Comparison of ENCODE assay signal across 14 mouse cellular contexts in genomic region chr2:163187552-163187951, GRCm38 (mm10). TPM values are rescaled to one million over a fixed set of nuclear protein-coding genes. Genes with fewer than 3 reads are reported as not detected.
DNase-seq lines count a peak whose midpoint lies in the region; ATAC-seq and TF ChIP-seq lines count a peak whose summit lies in the region.
"Had no signal": no experiment of that assay in that cellular context is flagged by ENCODE, and none has a peak within 500 bp of the region (broad histone marks: within the 10 kb centered on the region; RNA-seq: fewer than 3 reads in every experiment).

No protein-coding gene starts in this region.

- intact Hi-C loops in left cerebral cortex, postnatal 14 days (cut with DNase I) = no loop called here

- TF ChIP-seq CTCF in lung, adult 2 months (IDR thresholded peaks at IDR 0.05; ENCODE audit: insufficient read depth, low read length) = no peak

- ATAC-seq in forebrain, embryonic 12.5 days (ENCODE audit: low FRiP score) = no peak
- ATAC-seq in forebrain, embryonic 11.5 days (replicated peaks; ENCODE audit: low FRiP score) = no peak
- ATAC-seq: intestine, embryonic 15.5 days had no signal

- H3K4me2 ChIP-seq in forebrain, embryonic 12.5 days = no peak overlapping the region
- no peak overlapping the region for H3K4me2 ChIP-seq in forebrain, embryonic 11.5 days (ENCODE audit: low read depth, low read length, severe bottlenecking)
- H3K4me2 ChIP-seq: embryonic facial prominence, embryonic 12.5 days; intestine, embryonic 15.5 days; midbrain, embryonic 12.5 days had no signal

- H3K4me3 ChIP-seq in forebrain, embryonic 10.5 days = no peak overlapping the region
- no peak overlapping the region for H3K4me3 ChIP-seq in forebrain, embryonic 12.5 days (replicated peaks)
- H3K4me3 ChIP-seq in forebrain, embryonic 11.5 days (ENCODE audit: low read depth, low read length) = no peak overlapping the region
- H3K4me3 ChIP-seq in lung, adult 2 months (replicated peaks; ENCODE audit: extremely low read depth, low read depth, low read length) = no peak overlapping the region
- H3K4me3 ChIP-seq: embryonic facial prominence, embryonic 12.5 days; intestine, embryonic 15.5 days; midbrain, embryonic 12.5 days had no signal

- no peaks in the 10 kb centered on the region for H3K9me3 ChIP-seq in forebrain, embryonic 10.5 days
- no peaks in the 10 kb centered on the region for H3K9me3 ChIP-seq in forebrain, embryonic 12.5 days
- H3K9me3 ChIP-seq in forebrain, embryonic 11.5 days (ENCODE audit: control insufficient read depth, low read length) = no peaks in the 10 kb centered on the region
- H3K9me3 ChIP-seq: embryonic facial prominence, embryonic 12.5 days; intestine, embryonic 15.5 days; midbrain, embryonic 12.5 days had no signal

- no peak for DNase-seq in forebrain, embryonic 10.5 days (ENCODE audit: extremely low spot score, low spot score)
- peak; percentile 46 to 52 for DNase-seq in left cerebral cortex, postnatal 14 days (ENCODE audit: low spot score in 2 of 2)
- DNase-seq in left cerebral cortex, adult 11 months (ENCODE audit: low spot score) = no peak
- DNase-seq in forebrain, embryonic 11.5 days (ENCODE audit: low spot score) = peak; percentile 33
- peak; percentile 18 to 37 for DNase-seq in layer of hippocampus, postnatal 36 days
- no peak for DNase-seq in lung, postnatal 36 days
- no peak for DNase-seq in lung, adult 2 months
- DNase-seq: cerebellum, adult 9-10 months; heart, postnatal 14 days had no signal

- H3K4me1 ChIP-seq in forebrain, embryonic 10.5 days = peaks cover 54% of the 10 kb centered on the region
- peaks cover 26% of the 10 kb centered on the region for H3K4me1 ChIP-seq in forebrain, embryonic 12.5 days
- peaks cover 15% of the 10 kb centered on the region for H3K4me1 ChIP-seq in forebrain, embryonic 11.5 days (replicated peaks; ENCODE audit: control insufficient read depth, insufficient read depth, low read length)
- H3K4me1 ChIP-seq in lung, adult 2 months (ENCODE audit: control insufficient read depth, insufficient read depth, low read length) = no peaks in the 10 kb centered on the region
- H3K4me1 ChIP-seq: intestine, embryonic 15.5 days had no signal

- no peak for TF ChIP-seq POLR2A in lung, adult 2 months (IDR thresholded peaks at IDR 0.05; ENCODE audit: borderline replicate concordance, extremely low read depth, low read depth, low read length)

- WGBS in forebrain, embryonic 10.5 days = 76% methylated on average over 11 of the region's 11 CpGs
- WGBS in forebrain, embryonic 12.5 days = 64% methylated on average over 11 of the region's 11 CpGs
- WGBS in forebrain, embryonic 11.5 days = 64% methylated on average over 11 of the region's 11 CpGs
- WGBS in lung, adult 2 months = 80% methylated on average over 11 of the region's 11 CpGs

- H3K36me3 ChIP-seq in forebrain, embryonic 10.5 days (replicated peaks) = no peaks in the 10 kb centered on the region
- no peaks in the 10 kb centered on the region for H3K36me3 ChIP-seq in forebrain, embryonic 12.5 days (replicated peaks)
- H3K36me3 ChIP-seq in forebrain, embryonic 11.5 days (ENCODE audit: control insufficient read depth, insufficient read depth, low read length) = no peaks in the 10 kb centered on the region
- H3K36me3 ChIP-seq: embryonic facial prominence, embryonic 12.5 days; intestine, embryonic 15.5 days; midbrain, embryonic 12.5 days had no signal

- peak overlapping the region; percentile 21 for H3K27ac ChIP-seq in forebrain, embryonic 10.5 days
- H3K27ac ChIP-seq in forebrain, embryonic 12.5 days = no peak overlapping the region
- H3K27ac ChIP-seq in forebrain, embryonic 11.5 days (ENCODE audit: low read depth, low read length) = no peak overlapping the region
- H3K27ac ChIP-seq: embryonic facial prominence, embryonic 12.5 days; intestine, embryonic 15.5 days; kidney, postnatal 0 days; midbrain, embryonic 12.5 days had no signal

- H3K9ac ChIP-seq in forebrain, embryonic 12.5 days = no peak overlapping the region
- H3K9ac ChIP-seq in forebrain, embryonic 11.5 days (ENCODE audit: low read length) = no peak overlapping the region
- H3K9ac ChIP-seq: embryonic facial prominence, embryonic 12.5 days; intestine, embryonic 15.5 days; midbrain, embryonic 12.5 days had no signal

- no peaks in the 10 kb centered on the region; the same call in 1 of the 2 replicates for H3K27me3 ChIP-seq in forebrain, embryonic 10.5 days (ENCODE audit: poor library complexity, severe bottlenecking)
- H3K27me3 ChIP-seq in forebrain, embryonic 12.5 days = no peaks in the 10 kb centered on the region
- no peaks in the 10 kb centered on the region for H3K27me3 ChIP-seq in forebrain, embryonic 11.5 days (ENCODE audit: control insufficient read depth, insufficient read depth, low read length)
- H3K27me3 ChIP-seq: embryonic facial prominence, embryonic 12.5 days; intestine, embryonic 15.5 days had no signal

RNA-seq across cellular contexts. Expression of gene Tox2, which starts 15.4 kb away (rescaled TPM):
- polyA plus RNA-seq in forebrain, embryonic 10.5 days (2016; fragmentation: Nextera tagmentation; extraction: Ambion mirVana) = 26.6 and 37.1 TPM in 2 replicates
- polyA plus RNA-seq in forebrain, embryonic 12.5 days (2016; fragmentation: Nextera tagmentation; extraction: Ambion mirVana) = 27.2 and 31.6 TPM in 2 replicates
- 10 to 100 TPM; 22.0 to 27.4 TPM for total RNA-seq in left cerebral cortex, postnatal 14 days (2021)
- polyA plus RNA-seq in forebrain, embryonic 11.5 days (2014; fragmentation: Nextera tagmentation; extraction: Ambion mirVana) = 35.0 and 35.5 TPM in 2 replicates
- 10 to 100 TPM; 18.6 to 20.9 TPM for total RNA-seq in layer of hippocampus, postnatal 36 days (2021)
- polyA plus RNA-seq in lung, adult 2 months (2012; rRNA removed) = 34.2 and 58.0 TPM in 2 replicates

Comparison
In these comparisons a context has a peak if more than half of its experiments do, and no peak if none do; other contexts are left out.
1. DNase-seq: peak in left cerebral cortex, postnatal 14 days (2 of 2), forebrain, embryonic 11.5 days (single experiment) and layer of hippocampus, postnatal 36 days (2 of 2); none in forebrain, embryonic 10.5 days (single experiment), left cerebral cortex, adult 11 months (single experiment), lung, postnatal 36 days (single experiment) and lung, adult 2 months (single experiment).